Mouse (Mus musculus) E14TG2a.4 (cell line): ENCODE results near the gene Erp29.

ENCODE experiments used
- CTCF ChIP-seq: conservative IDR thresholded peaks from 2 replicates; pipeline ENCODE4 v1.5.1; 2014; ENCODE audit warnings: low read length
- POU5F1 ChIP-seq: IDR thresholded peaks from 2 replicates; pipeline ENCODE4 v1.6.1; 2014; ENCODE audit warnings: low read length, borderline replicate concordance

GRCm38 (mm10) chr5:121378678-121379256, 73.5 kb downstream of the Erp29 start:
- TF ChIP-seq CTCF, result no peak
- no peak for TF ChIP-seq POU5F1
